Mouse (Mus musculus): ENCODE measurements around the gene Ptprcap. TPM values are rescaled to one million over a fixed set of nuclear protein-coding genes. Genes with fewer than 3 reads are reported as not detected.

The Ptprcap gene
- polyA plus RNA-seq, 1 experiment from 2014 or later: 5.1 TPM

GRCm38 (mm10) chr19:4152445-4153231 is 766 bp upstream of the Ptprcap start:
- 98% methylated on average over 8 of the region's 8 CpGs for WGBS
- no peak overlapping the region for H3K27ac ChIP-seq (replicated peaks; ENCODE audit: low read depth, low read length)
- H3K4me2 ChIP-seq (ENCODE audit: low read depth, low read length): no peak overlapping the region
- no peak for DNase-seq (ENCODE audit: low spot score)
- H3K27me3 ChIP-seq (replicated peaks; ENCODE audit: control insufficient read depth, insufficient read depth, low read length): no peaks in the 10 kb centered on the region
- peaks cover 11% of the 10 kb centered on the region; the same call in 1 of the 2 replicates for H3K4me1 ChIP-seq (ENCODE audit: control insufficient read depth, insufficient read depth, low read length)
- ATAC-seq (ENCODE audit: low read depth): no peak
- no peak overlapping the region for H3K4me3 ChIP-seq (ENCODE audit: low read depth, low read length)
- H3K36me3 ChIP-seq (ENCODE audit: control insufficient read depth, insufficient read depth, low read length): peaks cover 58% of the 10 kb centered on the region
- H3K9ac ChIP-seq (ENCODE audit: low read depth, low read length): no peak overlapping the region
- no peaks in the 10 kb centered on the region for H3K9me3 ChIP-seq (ENCODE audit: control insufficient read depth, low read length)

- ATAC-seq (ENCODE audit: low read depth) (no peak), DNase-seq (ENCODE audit: low spot score) (no peak)
- Histone ChIP-seq H3K27ac (replicated peaks; ENCODE audit: low read depth, low read length) (no peak overlapping the region), H3K9ac (ENCODE audit: low read depth, low read length) (no peak overlapping the region), H3K27me3 (replicated peaks; ENCODE audit: control insufficient read depth, insufficient read depth, low read length) (no peaks in the 10 kb centered on the region), H3K4me1 (ENCODE audit: control insufficient read depth, insufficient read depth, low read length) (no peaks in the 10 kb centered on the region), H3K9me3 (ENCODE audit: control insufficient read depth, low read length) (no peaks in the 10 kb centered on the region), H3K36me3 (ENCODE audit: control insufficient read depth, insufficient read depth, low read length) (peaks cover 77% of the 10 kb centered on the region), H3K4me2 (ENCODE audit: low read depth, low read length) (no peak overlapping the region), H3K4me3 (ENCODE audit: low read depth, low read length) (no peak overlapping the region)
- WGBS: 77% methylated on average over 13 of the region's 13 CpGs
Observed at GRCm38 (mm10) chr19:4154437-4155222, 1.2 kb downstream of the Ptprcap start.

GRCm38 (mm10) chr19:4155223-4156072 is 2.0 kb downstream of the Ptprcap start:
- 76% methylated on average over 6 of the region's 6 CpGs for WGBS
- no peak overlapping the region for H3K9ac ChIP-seq (ENCODE audit: low read depth, low read length)
- no peak overlapping the region for H3K27ac ChIP-seq (replicated peaks; ENCODE audit: low read depth, low read length)
- ATAC-seq (ENCODE audit: low read depth) (peak; percentile 37; the same call in 1 of the 2 replicates), DNase-seq (ENCODE audit: low spot score) (no peak)
- no peaks in the 10 kb centered on the region for H3K4me1 ChIP-seq (ENCODE audit: control insufficient read depth, insufficient read depth, low read length)
- peaks cover 76% of the 10 kb centered on the region for H3K36me3 ChIP-seq (ENCODE audit: control insufficient read depth, insufficient read depth, low read length)
- no peaks in the 10 kb centered on the region for H3K27me3 ChIP-seq (replicated peaks; ENCODE audit: control insufficient read depth, insufficient read depth, low read length)
- no peak overlapping the region for H3K4me2 ChIP-seq (ENCODE audit: low read depth, low read length)
- H3K9me3 ChIP-seq (ENCODE audit: control insufficient read depth, low read length): no peaks in the 10 kb centered on the region
- H3K4me3 ChIP-seq (ENCODE audit: low read depth, low read length): no peak overlapping the region

- H3K4me3 ChIP-seq (ENCODE audit: low read depth, low read length): no peak overlapping the region
- H3K27me3 ChIP-seq (replicated peaks; ENCODE audit: control insufficient read depth, insufficient read depth, low read length): no peaks in the 10 kb centered on the region
- no peak for ATAC-seq (ENCODE audit: low read depth)
- peaks cover 75% of the 10 kb centered on the region for H3K36me3 ChIP-seq (ENCODE audit: control insufficient read depth, insufficient read depth, low read length)
- H3K9ac ChIP-seq (ENCODE audit: low read depth, low read length): no peak overlapping the region
- WGBS: 74% methylated on average over 20 of the region's 20 CpGs
- H3K4me1 ChIP-seq (ENCODE audit: control insufficient read depth, insufficient read depth, low read length): no peaks in the 10 kb centered on the region
- no peaks in the 10 kb centered on the region for H3K9me3 ChIP-seq (ENCODE audit: control insufficient read depth, low read length)
- no peak for DNase-seq (ENCODE audit: low spot score)
- H3K4me2 ChIP-seq (ENCODE audit: low read depth, low read length): no peak overlapping the region
- no peak overlapping the region for H3K27ac ChIP-seq (replicated peaks; ENCODE audit: low read depth, low read length)
Observed at GRCm38 (mm10) chr19:4156073-4156579, 2.7 kb downstream of the Ptprcap start.

GRCm38 (mm10) chr19:4156771-4157170 is 3.4 kb downstream of the Ptprcap start:
- no peaks in the 10 kb centered on the region for H3K4me1 ChIP-seq (ENCODE audit: control insufficient read depth, insufficient read depth, low read length)
- no peak overlapping the region for H3K4me2 ChIP-seq (ENCODE audit: low read depth, low read length)
- H3K9ac ChIP-seq (ENCODE audit: low read depth, low read length): no peak overlapping the region
- no peak for DNase-seq (ENCODE audit: low spot score)
- H3K4me3 ChIP-seq (ENCODE audit: low read depth, low read length): no peak overlapping the region
- ATAC-seq (ENCODE audit: low read depth): no peak
- H3K9me3 ChIP-seq (ENCODE audit: control insufficient read depth, low read length): no peaks in the 10 kb centered on the region
- WGBS: 92% methylated on average over 12 of the region's 12 CpGs
- no peaks in the 10 kb centered on the region for H3K27me3 ChIP-seq (replicated peaks; ENCODE audit: control insufficient read depth, insufficient read depth, low read length)
- no peak overlapping the region for H3K27ac ChIP-seq (replicated peaks; ENCODE audit: low read depth, low read length)
- H3K36me3 ChIP-seq (ENCODE audit: control insufficient read depth, insufficient read depth, low read length): peaks cover 78% of the 10 kb centered on the region

GRCm38 (mm10) chr19:4159049-4159448 is 5.6 kb downstream of the Ptprcap start:
- 96% methylated on average over 8 of the region's 8 CpGs for WGBS
- Histone ChIP-seq H3K9ac (ENCODE audit: low read depth, low read length) (no peak overlapping the region), H3K27ac (replicated peaks; ENCODE audit: low read depth, low read length) (no peak overlapping the region), H3K36me3 (ENCODE audit: control insufficient read depth, insufficient read depth, low read length) (peaks cover 58% of the 10 kb centered on the region), H3K9me3 (ENCODE audit: control insufficient read depth, low read length) (no peaks in the 10 kb centered on the region), H3K4me1 (ENCODE audit: control insufficient read depth, insufficient read depth, low read length) (peaks cover 10% of the 10 kb centered on the region; the same call in 1 of the 2 replicates), H3K4me3 (ENCODE audit: low read depth, low read length) (no peak overlapping the region), H3K27me3 (replicated peaks; ENCODE audit: control insufficient read depth, insufficient read depth, low read length) (no peaks in the 10 kb centered on the region), H3K4me2 (ENCODE audit: low read depth, low read length) (no peak overlapping the region)
- no peak for ATAC-seq (ENCODE audit: low read depth)
- no peak for DNase-seq (ENCODE audit: low spot score)

GRCm38 (mm10) chr19:4162646-4163542 is 9.5 kb downstream of the Ptprcap start, which contains the start of gene Rps6kb2:
Rps6kb2 (minus strand) TSS chr19:4163354.
- H3K4me2 ChIP-seq (ENCODE audit: low read depth, low read length): peak within 1 kb of the TSS; percentile 95
- no peaks in the 10 kb centered on the region for H3K9me3 ChIP-seq (ENCODE audit: control insufficient read depth, low read length)
- H3K36me3 ChIP-seq (ENCODE audit: control insufficient read depth, insufficient read depth, low read length): peaks cover 37% of the 10 kb centered on the region
- H3K9ac ChIP-seq (ENCODE audit: low read depth, low read length): peak within 1 kb of the TSS; percentile 89
- H3K4me1 ChIP-seq (ENCODE audit: control insufficient read depth, insufficient read depth, low read length): peaks cover 10% of the 10 kb centered on the region; the same call in 1 of the 2 replicates
- H3K27me3 ChIP-seq (replicated peaks; ENCODE audit: control insufficient read depth, insufficient read depth, low read length): no peaks in the 10 kb centered on the region
- WGBS: 11% methylated on average over 24 of the region's 42 CpGs
- ATAC-seq (ENCODE audit: low read depth) (peak; percentile 92), DNase-seq (ENCODE audit: low spot score) (peak; percentile 99)
- peak within 1 kb of the TSS; percentile 82 for H3K4me3 ChIP-seq (ENCODE audit: low read depth, low read length)
- peak within 1 kb of the TSS; percentile 67 for H3K27ac ChIP-seq (replicated peaks; ENCODE audit: low read depth, low read length)
